Mouse (Mus musculus) lung, postnatal 14 days (tissue): ENCODE data around the gene Syngap1.
"Not testable (repeated sequence)": the region's sequence is repeated elsewhere in the genome, so short reads cannot be mapped to it uniquely, and the experiment has no call there.

Source experiments
- DNase-seq: peaks from one replicate; pipeline ENCODE4 v3.0.0; 2021

Gene Syngap1

GRCm38 (mm10) chr17:26956895-26957294 lies 15.8 kb downstream of the Syngap1 start:
- no peak for DNase-seq

GRCm38 (mm10) chr17:26957872-26958271 lies 16.8 kb downstream of the Syngap1 start:
- DNase-seq: no peak

- DNase-seq: no peak
These were observed 17.8 kb downstream of the Syngap1 start for GRCm38 (mm10) chr17:26958880-26959279.

GRCm38 (mm10) chr17:26959815-26960214 lies 18.8 kb downstream of the Syngap1 start:
- DNase-seq: no peak

- no peak for DNase-seq
These were observed 20.7 kb downstream of the Syngap1 start for GRCm38 (mm10) chr17:26961572-26962240.

GRCm38 (mm10) chr17:26966993-26967392 lies 25.9 kb downstream of the Syngap1 start:
- no peak for DNase-seq

GRCm38 (mm10) chr17:26967477-26967876 lies 26.4 kb downstream of the Syngap1 start:
- no peak for DNase-seq

- no peak for DNase-seq
These were observed 27.2 kb downstream of the Syngap1 start for GRCm38 (mm10) chr17:26968200-26968611.

- DNase-seq: no peak
These were observed 28.2 kb downstream of the Syngap1 start for GRCm38 (mm10) chr17:26969257-26969656.

- no peak for DNase-seq
These were observed 29.2 kb downstream of the Syngap1 start for GRCm38 (mm10) chr17:26970221-26970620.

- no peak for DNase-seq
These were observed 30.3 kb downstream of the Syngap1 start for GRCm38 (mm10) chr17:26971247-26971905.

- DNase-seq: no peak
These were observed 31.1 kb downstream of the Syngap1 start for GRCm38 (mm10) chr17:26972107-26972506.

- peak; percentile 96 for DNase-seq
These were observed 31.9 kb downstream of the Syngap1 start, which contains the start of gene Zbtb9 for GRCm38 (mm10) chr17:26972703-26973574. TSS of gene Zbtb9 (plus strand) at chr17:26973167.

- DNase-seq: no peak
These were observed 33.5 kb downstream of the Syngap1 start for GRCm38 (mm10) chr17:26974547-26974946.

- no peak for DNase-seq
These were observed 34.4 kb downstream of the Syngap1 start for GRCm38 (mm10) chr17:26975415-26975814.

- DNase-seq: not testable (repeated sequence)
These were observed 36.3 kb downstream of the Syngap1 start for GRCm38 (mm10) chr17:26977354-26977753.

GRCm38 (mm10) chr17:26979426-26979825 lies 38.4 kb downstream of the Syngap1 start:
- DNase-seq: no peak

GRCm38 (mm10) chr17:26981050-26981449 lies 40.0 kb downstream of the Syngap1 start:
- DNase-seq: no peak

- DNase-seq: no peak
These were observed 42.3 kb downstream of the Syngap1 start for GRCm38 (mm10) chr17:26983382-26983781.

GRCm38 (mm10) chr17:26985503-26986179 lies 44.6 kb downstream of the Syngap1 start:
- no peak for DNase-seq

- DNase-seq: no peak
These were observed 49.5 kb downstream of the Syngap1 start for GRCm38 (mm10) chr17:26990521-26990920.

GRCm38 (mm10) chr17:26994410-26994809 lies 53.4 kb downstream of the Syngap1 start:
- peak; percentile 83 for DNase-seq

- DNase-seq: no peak
These were observed 54.0 kb downstream of the Syngap1 start for GRCm38 (mm10) chr17:26995006-26995405.
